Mouse (Mus musculus) adrenal gland, adult (tissue): ENCODE measurements around the gene Gna14.
A peak's percentile ranks its signal among the peaks of the same experiment; 100 is the strongest.

Experiments used
- DNase-seq, 2 experiments: peaks; one replicate each; pipeline ENCODE4 v3.0.0; 2022 to 2023; ENCODE audit warnings: low spot score in 1 of 2; ENCODE audit not compliant: inconsistent age in 2 of 2

Gna14 gene

DNA sequence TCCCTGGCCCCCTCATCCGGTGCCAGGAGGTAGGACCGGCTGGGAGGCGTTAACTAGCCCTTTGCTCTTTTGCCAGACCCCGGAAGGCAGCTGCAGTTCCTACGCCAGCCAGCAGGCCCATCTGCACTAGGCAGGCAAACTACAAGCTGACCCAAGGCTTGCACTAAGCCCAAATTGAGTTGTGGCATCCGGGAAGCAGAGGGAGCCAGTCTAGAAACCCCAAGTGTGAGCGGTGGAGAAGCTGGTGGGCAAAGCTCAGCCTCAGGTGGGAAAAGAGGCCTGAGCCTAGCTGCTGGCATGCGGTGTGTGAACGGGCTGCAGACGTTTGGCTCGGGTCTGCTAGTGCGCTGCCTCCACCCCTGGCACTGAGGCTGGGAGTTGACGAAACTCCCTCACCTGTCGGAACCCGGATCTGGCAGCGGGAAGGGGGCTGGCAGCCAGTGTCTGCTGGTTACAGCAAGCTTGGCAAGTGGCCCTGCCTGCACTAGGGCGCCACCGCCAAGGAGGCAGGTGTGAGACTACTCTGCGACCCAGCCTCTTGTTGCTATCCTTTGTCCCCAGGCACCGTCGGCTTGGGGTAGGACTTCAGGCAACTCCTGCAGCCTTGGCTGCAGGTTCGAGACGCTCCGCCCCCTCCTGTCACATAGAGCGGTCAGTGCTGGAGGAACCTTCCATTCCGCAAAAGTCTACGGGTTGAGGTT, at the start of gene Gna14:
TSS of gene Gna14 (plus strand) at position 232 of the 701 bp plus-strand sequence.
- DNase-seq = peak; percentile 85 to 93

- peak; percentile 61 to 70 for DNase-seq
These were observed 49.0 kb upstream of the Gna14 start for GRCm38 (mm10) chr19:16386514-16386913.

DNA sequence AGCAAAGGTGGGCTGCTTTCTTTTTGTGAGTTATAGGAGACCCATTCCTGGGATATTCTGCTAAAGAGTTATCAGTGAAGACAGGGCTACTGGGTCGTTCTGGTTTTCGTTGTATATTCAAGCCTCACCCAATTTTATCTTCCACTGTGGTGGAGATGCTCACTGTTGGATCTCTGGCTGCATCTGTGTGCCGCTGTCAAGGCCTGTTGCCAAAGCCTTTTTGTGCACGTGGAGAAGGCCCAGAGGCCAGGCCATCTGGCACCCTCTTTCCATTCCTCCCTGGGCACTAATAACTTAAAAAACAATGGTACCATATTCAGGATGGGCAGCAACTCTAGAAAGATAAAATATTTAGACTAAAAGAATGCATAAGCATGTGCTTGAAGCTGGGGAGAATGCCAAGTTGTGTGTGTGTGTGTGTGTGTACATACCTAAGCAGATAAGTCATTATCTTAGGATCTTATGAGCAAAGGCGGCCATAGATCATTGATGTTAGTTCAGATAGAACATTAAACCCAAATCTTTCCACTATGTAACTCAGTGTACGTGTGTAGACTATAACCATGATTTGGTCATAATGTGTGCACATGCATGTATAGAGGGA, 45.3 kb upstream of the Gna14 start:
- DNase-seq = no peak

DNA sequence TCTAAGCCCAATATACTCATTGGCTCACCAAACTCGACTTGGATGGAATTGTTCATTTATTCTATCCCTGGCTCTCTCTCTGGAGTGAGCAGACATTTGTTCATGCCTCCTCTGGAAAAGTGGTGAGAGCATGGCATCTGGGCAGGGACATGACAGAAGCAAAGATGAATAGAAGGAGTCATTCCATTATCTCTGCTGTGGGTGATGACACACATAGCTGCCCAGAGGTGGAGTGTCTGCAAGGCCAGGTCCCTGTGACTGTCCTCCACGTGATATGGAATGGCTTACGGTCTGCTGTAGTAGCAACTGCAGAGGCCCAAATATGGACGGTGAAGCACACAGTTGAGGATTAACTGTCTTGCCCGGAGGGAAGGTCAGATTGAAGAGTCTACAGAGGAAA, 41.2 kb upstream of the Gna14 start:
- DNase-seq = peak; percentile 56 to 71

- no peak for DNase-seq
These were observed 32.5 kb upstream of the Gna14 start for GRCm38 (mm10) chr19:16403101-16403500.

DNA sequence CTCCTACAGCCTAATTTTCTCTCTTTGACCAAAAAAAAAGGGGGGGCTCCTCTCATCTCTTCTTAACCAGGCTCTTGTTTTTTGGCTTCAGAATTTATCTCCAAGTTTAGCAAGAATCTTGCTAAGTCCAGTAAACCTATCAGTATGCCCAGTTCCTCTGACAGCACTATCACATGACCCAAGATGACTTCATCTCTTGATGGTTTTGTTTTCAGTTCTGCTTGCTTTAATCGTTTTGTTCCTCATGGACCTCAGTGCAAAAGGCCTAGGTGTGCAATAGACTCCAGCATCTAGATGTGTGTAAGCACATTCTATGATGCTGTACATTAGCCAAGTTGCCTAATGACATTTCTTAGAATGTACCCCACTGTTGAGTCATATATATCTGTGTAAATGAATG, 27.8 kb upstream of the Gna14 start:
- DNase-seq = no peak

GRCm38 (mm10) chr19:16411302-16411701, 24.3 kb upstream of the Gna14 start:
- DNase-seq = no peak

DNA sequence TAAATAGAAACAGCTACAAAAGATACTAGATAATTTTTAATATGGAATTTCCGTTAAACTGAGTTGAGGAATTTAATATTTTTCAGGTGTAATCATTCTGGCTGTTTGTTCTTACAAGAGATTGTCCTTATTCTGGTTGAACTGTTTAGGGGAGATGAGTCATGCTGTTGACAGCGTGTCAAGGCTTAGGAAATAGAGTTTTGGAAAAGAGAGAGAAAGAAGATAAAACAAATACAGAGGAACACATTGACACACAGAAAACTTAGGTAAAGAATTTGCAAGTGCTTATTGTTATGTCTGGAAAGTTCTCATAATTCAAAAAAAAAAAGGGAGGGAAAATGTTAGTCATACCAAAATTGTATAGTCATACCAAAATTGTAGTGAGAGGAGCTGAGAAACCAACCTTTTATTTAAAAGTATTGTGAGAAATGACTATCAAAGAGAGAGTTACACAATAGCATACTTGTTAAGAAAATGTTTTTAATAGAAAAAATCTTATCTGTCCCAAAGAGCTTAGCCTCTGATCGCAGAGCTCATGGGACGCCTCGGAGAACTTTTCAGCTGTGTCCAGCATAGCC, 17.4 kb upstream of the Gna14 start:
- DNase-seq = peak in 1 of 2 experiments; percentile 69

DNA sequence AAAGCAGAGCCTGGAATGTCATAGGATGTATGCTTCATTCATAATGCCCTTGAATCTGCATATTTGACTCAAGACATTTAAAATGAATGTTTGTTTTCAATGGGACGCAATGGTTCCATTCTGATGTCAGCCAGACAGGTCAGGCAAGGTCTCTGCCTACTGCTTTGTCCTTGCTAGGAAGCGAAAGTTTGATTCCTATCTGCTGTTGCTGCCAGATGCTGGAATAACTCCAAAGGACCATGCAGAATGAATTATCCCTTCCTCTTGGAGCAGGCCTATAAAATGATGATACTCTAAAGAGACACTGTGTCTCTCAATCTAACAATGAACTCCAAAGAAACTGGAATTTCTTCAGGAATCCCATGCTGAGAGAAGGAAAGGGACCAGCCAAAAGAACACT, 10.0 kb upstream of the Gna14 start:
- peak; percentile 76 to 91 for DNase-seq

- DNase-seq = peak; percentile 46 to 66
These were observed 4.2 kb upstream of the Gna14 start for GRCm38 (mm10) chr19:16431368-16431767.

DNA sequence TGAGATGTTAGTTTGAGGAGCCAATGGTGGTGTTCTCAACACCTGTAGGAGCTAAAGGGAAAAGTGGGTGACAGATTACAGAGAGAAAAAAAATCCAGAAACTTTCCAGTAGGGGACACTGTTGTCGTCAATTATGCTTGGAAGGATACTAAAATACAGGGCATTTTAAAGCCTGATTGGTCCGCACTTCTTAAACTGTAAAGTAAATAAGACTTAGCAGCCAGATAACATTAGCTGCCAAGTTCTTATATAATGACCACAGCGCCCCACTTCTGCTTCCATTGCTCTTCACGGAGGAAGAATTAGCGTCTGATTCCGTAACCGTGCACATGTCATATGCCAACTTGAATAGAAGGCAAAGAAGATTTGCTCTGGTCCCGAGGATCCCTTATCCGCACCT, 683 bp upstream of the Gna14 start:
- peak; percentile 37 to 83 for DNase-seq

DNA sequence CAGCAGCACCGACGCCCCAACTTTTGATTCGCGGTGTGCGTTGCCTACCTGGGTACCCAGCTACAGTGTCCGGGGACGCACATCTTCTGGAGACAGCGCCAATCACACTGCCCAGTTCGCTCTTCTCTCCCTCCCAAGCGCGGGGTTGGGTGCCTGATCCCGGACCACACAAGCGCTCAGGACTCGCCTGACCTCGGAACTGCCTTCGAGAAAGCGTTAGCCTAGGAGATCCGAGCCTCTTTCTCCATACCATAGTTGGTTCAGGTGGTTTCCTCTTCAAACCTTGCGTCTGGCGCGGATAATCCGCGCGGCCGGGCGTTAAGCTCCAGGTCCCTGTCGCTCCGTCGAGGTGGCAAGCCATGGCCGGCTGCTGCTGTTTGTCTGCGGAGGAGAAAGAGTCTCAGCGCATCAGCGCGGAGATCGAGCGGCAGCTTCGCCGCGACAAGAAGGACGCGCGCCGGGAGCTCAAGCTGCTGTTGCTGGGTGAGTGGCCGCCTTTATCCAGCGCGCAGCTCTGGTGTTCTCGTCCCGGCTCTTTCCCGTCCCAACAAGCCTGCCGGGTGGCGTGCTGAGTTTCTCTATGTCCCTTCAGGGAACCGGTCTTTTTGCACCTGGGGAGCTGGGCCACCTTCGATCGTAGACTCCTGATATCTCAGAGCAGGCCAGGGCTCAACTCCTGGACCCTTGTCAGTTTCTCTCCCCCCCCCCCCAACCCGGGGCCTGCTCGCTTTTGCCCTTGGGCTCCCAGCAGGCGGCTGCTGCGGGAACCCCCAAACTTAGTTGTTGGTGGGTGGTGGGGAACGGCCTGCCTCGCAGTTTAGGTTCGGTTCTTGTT, 990 bp downstream of the Gna14 start:
- peak; percentile 62 to 81 for DNase-seq

DNA sequence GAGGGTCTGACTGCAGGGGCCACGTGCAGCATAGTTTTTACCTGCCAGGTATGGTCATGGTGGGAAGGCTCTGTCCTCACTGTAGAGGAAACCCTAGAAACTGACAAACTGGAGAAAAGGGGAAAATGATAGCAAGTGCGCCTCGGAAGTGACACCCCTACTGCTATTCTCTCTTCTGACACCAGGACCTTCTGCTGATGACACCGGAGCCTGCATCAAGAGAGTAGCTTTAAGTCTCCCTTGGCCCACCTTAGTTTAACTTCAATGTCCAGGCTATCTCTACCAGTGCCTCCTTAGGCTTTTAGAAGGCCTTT, 1.6 kb downstream of the Gna14 start:
- DNase-seq = peak in 1 of 2 experiments; percentile 60

GRCm38 (mm10) chr19:16437906-16438305, 2.3 kb downstream of the Gna14 start:
- DNase-seq = peak; percentile 49 to 79

GRCm38 (mm10) chr19:16439278-16439677, 3.7 kb downstream of the Gna14 start:
- peak; percentile 88 to 91 for DNase-seq

DNA sequence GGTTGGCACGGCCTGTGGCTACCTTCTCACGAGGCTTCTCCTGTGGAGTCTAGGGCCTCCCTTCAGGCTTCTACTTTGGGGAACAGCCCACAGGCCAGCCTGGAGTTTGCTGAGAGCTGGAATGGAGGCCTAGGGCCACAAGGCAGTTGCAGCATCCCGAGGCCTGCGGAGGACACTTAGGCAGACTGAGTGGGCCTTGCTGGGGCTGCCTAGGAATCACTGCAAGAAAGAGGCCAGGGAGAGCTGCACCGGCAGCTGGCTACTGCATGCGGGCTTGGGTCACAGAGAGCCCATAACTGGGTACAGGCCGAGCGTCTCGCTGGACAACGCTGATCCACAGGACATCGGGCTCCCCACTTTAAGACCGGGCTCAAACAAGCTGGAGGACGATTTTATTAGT, 4.3 kb downstream of the Gna14 start:
- DNase-seq = peak in 1 of 2 experiments; percentile 30

- no peak for DNase-seq
These were observed 5.8 kb downstream of the Gna14 start for GRCm38 (mm10) chr19:16441329-16441728.

GRCm38 (mm10) chr19:16443335-16443734, 7.8 kb downstream of the Gna14 start:
- no peak for DNase-seq

GRCm38 (mm10) chr19:16446612-16447011, 11.1 kb downstream of the Gna14 start:
- no peak for DNase-seq

- DNase-seq = peak; percentile 77 to 88
These were observed 12.5 kb downstream of the Gna14 start for GRCm38 (mm10) chr19:16447832-16448621.

DNA sequence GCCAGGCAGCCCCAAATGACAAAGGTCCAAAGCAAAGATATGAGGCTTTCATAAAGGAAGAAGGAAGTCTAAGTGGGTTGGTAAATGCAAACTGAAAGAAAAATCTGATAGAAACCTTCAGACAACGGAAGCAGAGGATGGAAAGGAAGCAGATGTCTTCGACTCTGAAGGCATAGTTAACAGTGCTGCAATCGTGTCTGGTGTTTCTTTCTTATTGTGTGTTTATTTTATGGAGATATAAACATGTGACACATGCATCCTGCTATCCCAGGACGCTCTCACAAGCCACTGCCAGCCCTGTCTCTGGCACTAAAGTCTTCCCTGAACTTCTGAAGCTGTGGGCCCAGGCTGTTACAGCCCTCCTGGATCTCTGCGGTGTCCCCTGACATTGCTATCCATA, 13.2 kb downstream of the Gna14 start:
- DNase-seq = no peak
